Mouse (Mus musculus) frontal cortex, postnatal 25 days (tissue): ENCODE results near the gene Gm10256.
"Not testable (repeated sequence)": the region's sequence is repeated elsewhere in the genome, so short reads cannot be mapped to it uniquely, and the experiment has no call there.

Experiments
- DNase-seq, 2 experiments: peaks; one replicate each; pipeline ENCODE4 v3.0.0; 2022; ENCODE audit warnings: low spot score in 2 of 2

Gene Gm10256

GRCm38 (mm10) chrY:2830380-2830779, at the start of gene Gm10256, which contains the start of gene Rbmy:
TSS of gene Gm10256 (plus strand) at chrY:2830699.
TSS of gene Rbmy (plus strand) at chrY:2830680.
- DNase-seq: not testable (repeated sequence)

GRCm38 (mm10) chrY:2796105-2796504, 34.4 kb upstream of the Gm10256 start, which contains the start of gene Gm4064:
TSS of gene Gm4064 (minus strand) at chrY:2796205.
- DNase-seq: not testable (repeated sequence)

GRCm38 (mm10) chrY:2900689-2901088, 70.2 kb downstream of the Gm10256 start, which contains the start of gene Gm10352:
TSS of gene Gm10352 (plus strand) at chrY:2900989.
- not testable (repeated sequence) for DNase-seq
